Mouse (Mus musculus) adrenal gland, adult 8-10 months (tissue): ENCODE measurements around the gene Rasip1. TPM values are rescaled to one million over a fixed set of nuclear protein-coding genes. Genes with fewer than 3 reads are reported as not detected.

Experiments
- DNase-seq: peaks from one replicate; pipeline ENCODE4 v3.0.0; 2022
- total RNA-seq, 4 experiments: library from RNA; stranded (reverse); gene quantifications; 2 replicates each; pipeline ENCODE4 v1.2.4; 2022

The Rasip1 gene
- total RNA-seq = 10 to 100 TPM; 15.5 to 30.2 (median 21.4) TPM

GRCm38 (mm10) chr7:45627261-45627660, at the start of gene Rasip1:
Rasip1 (plus strand) TSS chr7:45627488.
- no peak for DNase-seq

- DNase-seq = no peak
Measured at GRCm38 (mm10) chr7:45585923-45586322, 41.4 kb upstream of the Rasip1 start.

- no peak for DNase-seq
Measured at GRCm38 (mm10) chr7:45587631-45588592, 39.4 kb upstream of the Rasip1 start.

GRCm38 (mm10) chr7:45589173-45589572, 38.1 kb upstream of the Rasip1 start:
- DNase-seq = peak; percentile 96

GRCm38 (mm10) chr7:45589898-45590297, 37.4 kb upstream of the Rasip1 start:
- no peak for DNase-seq

- no peak for DNase-seq
Measured at GRCm38 (mm10) chr7:45590874-45591273, 36.4 kb upstream of the Rasip1 start.

GRCm38 (mm10) chr7:45591880-45592279, 35.4 kb upstream of the Rasip1 start:
- DNase-seq = no peak

GRCm38 (mm10) chr7:45593118-45593815, 34.0 kb upstream of the Rasip1 start:
- DNase-seq = peak; percentile 65

- DNase-seq = no peak
Measured at GRCm38 (mm10) chr7:45595176-45595575, 32.1 kb upstream of the Rasip1 start.

GRCm38 (mm10) chr7:45596107-45596506, 31.2 kb upstream of the Rasip1 start:
- no peak for DNase-seq

GRCm38 (mm10) chr7:45597013-45597412, 30.3 kb upstream of the Rasip1 start:
- no peak for DNase-seq

- no peak for DNase-seq
Measured at GRCm38 (mm10) chr7:45597527-45597926, 29.8 kb upstream of the Rasip1 start.

- no peak for DNase-seq
Measured at GRCm38 (mm10) chr7:45598960-45599879, 28.1 kb upstream of the Rasip1 start.

GRCm38 (mm10) chr7:45605704-45606289, 21.5 kb upstream of the Rasip1 start:
- DNase-seq = no peak

GRCm38 (mm10) chr7:45609511-45609910, 17.8 kb upstream of the Rasip1 start:
- DNase-seq = no peak

GRCm38 (mm10) chr7:45616277-45616676, 11.0 kb upstream of the Rasip1 start:
- DNase-seq = no peak

- DNase-seq = no peak
Measured at GRCm38 (mm10) chr7:45617042-45617695, 10.1 kb upstream of the Rasip1 start, which contains the start of gene Fut1. Fut1 (plus strand) TSS chr7:45617289.

- no peak for DNase-seq
Measured at GRCm38 (mm10) chr7:45618316-45618715, 9.0 kb upstream of the Rasip1 start.

- no peak for DNase-seq
Measured at GRCm38 (mm10) chr7:45619592-45619991, 7.7 kb upstream of the Rasip1 start.

- DNase-seq = no peak
Measured at GRCm38 (mm10) chr7:45621443-45621842, 5.8 kb upstream of the Rasip1 start, which contains the start of gene Izumo1. Izumo1 (plus strand) TSS chr7:45621811.

- DNase-seq = no peak
Measured at GRCm38 (mm10) chr7:45623507-45623906, 3.8 kb upstream of the Rasip1 start.
